Mouse (Mus musculus): ENCODE results near the gene Lce1a1.

Gene Lce1a1

GRCm38 (mm10) chr3:92648207-92648606 is at the start of gene Lce1a1:
Lce1a1 (minus strand) TSS chr3:92648307.
- no peak for DNase-seq

DNA sequence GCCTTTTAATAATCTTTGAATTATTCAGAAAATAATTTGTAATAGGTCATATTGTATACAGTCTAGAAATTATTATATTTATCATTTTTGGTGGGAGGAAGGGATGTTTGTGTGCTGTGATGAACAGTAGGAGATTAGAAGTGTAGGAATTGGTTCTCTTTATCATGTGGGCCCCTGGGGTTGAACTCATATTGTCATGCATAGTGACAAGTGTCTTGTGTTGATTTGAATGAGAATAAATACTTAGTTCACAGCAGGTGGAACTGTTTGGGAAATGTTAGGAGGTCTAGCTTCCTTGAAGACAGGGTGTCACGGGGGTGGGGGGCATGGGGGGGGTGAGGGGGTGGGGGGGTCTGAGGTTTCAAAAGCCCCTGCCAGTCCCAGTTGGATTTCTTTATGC is 46.5 kb upstream of the Lce1a1 start:
- no peak for DNase-seq

DNA sequence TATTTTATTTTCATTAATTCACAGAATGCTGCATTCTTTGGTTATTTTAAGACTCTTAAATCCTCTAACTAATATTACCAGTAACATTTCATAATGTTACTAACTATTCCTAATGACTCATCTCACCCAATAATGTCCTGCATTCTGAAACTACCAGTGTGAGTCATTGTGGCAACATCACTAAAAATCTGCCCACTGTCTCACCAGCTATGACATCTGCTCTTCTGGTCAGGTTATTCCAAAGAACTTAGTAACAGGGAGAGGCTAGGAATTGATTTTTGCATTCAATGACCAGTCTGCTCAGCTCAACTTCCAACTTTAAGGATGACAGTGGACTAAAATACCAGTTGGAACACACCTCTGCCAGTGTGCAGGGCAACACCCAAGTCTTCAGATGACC is 43.6 kb upstream of the Lce1a1 start:
- DNase-seq: no peak

DNA sequence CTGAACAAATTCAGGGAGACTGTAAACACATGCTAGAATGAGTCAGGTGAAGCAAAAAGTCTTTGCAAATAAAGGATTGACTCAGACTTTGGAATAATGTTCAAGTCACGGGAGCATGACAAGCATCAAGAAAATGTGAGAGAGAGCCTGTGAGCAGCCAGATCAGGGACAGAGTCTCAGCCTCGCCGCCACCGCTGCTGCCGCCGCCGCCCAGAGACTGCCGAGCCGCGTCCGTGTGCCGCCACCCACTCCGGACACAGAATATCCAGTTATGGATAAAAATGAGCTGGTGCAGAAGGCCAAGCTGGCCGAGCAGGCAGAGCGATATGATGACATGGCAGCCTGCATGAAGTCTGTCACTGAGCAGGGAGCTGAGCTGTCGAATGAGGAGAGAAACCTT is 41.0 kb upstream of the Lce1a1 start:
- peak; percentile 15 to 40 for DNase-seq

GRCm38 (mm10) chr3:92687110-92687509 is 39.0 kb upstream of the Lce1a1 start, which contains the start of gene Lce1d:
Lce1d (minus strand) TSS chr3:92687210.
- DNase-seq: no peak

GRCm38 (mm10) chr3:92678947-92679346 is 30.8 kb upstream of the Lce1a1 start, which contains the start of gene Lce1c:
Lce1c (plus strand) TSS chr3:92679247.
- DNase-seq: no peak

DNA sequence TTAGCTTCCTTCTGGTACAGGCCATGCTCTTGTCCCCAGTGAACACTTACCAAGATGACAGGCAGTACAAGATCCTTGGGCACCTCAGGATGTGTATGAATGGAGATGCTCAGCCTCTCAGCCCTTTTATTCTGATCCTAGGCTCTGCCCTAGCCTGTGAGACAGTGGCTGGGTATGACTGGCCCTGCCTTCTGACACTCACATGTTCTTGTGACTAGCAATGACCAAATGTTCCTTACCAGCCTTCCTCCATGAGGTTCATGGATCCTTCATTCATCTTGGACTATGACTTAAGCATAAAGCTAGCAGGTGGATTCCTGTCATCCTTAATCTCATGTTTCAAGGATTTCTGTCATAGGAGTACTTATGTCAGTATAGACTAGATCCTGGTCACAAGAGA is 22.1 kb upstream of the Lce1a1 start, which contains the start of gene Lce1a2:
Gene Lce1a2, minus strand, starts transcription at position 101 of the 400 bp plus-strand sequence.
- no peak for DNase-seq

DNA sequence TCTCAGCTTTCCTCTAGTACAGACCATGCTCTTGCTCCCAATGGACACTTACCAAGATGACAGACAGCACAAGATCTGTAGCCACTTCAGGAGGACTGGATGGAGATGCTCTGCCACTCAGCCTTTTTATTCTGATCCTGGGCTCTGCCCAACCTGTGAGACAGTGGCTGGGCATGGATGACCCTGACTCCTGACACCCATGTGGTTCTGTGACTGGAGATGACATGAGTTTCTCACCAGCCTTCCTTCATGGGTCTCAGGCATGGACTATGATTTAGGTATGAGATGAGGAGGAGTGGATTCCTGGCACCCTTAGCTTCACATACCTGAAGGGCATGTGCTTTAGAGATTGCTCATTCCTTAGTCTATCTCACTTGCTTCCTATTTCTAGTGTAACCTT is 8.7 kb upstream of the Lce1a1 start, which contains the start of gene Lce1b:
Gene Lce1b, minus strand, starts transcription at position 101 of the 400 bp plus-strand sequence.
- no peak for DNase-seq

DNA sequence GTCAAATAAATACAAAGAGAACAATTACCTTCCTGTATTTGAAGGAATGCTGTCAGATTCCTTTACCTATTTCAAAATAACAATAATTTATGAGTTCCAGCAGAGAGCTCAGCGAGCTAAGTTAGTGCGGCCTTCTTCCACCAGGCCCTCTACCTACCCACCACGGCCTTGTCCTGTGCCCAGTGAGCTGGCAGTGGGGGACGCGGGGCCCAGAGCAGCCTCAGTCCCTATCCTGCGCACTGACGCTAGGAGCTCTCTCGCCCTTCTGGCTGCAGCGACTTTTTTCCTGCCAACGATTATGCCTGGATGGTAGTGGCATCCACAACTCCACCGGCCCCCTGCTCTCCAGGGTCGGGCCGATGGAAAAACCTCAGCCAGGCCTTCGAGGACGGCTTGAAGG is 8.3 kb downstream of the Lce1a1 start:
- DNase-seq: no peak

GRCm38 (mm10) chr3:92638653-92638991 is 9.5 kb downstream of the Lce1a1 start:
- DNase-seq: no peak

DNA sequence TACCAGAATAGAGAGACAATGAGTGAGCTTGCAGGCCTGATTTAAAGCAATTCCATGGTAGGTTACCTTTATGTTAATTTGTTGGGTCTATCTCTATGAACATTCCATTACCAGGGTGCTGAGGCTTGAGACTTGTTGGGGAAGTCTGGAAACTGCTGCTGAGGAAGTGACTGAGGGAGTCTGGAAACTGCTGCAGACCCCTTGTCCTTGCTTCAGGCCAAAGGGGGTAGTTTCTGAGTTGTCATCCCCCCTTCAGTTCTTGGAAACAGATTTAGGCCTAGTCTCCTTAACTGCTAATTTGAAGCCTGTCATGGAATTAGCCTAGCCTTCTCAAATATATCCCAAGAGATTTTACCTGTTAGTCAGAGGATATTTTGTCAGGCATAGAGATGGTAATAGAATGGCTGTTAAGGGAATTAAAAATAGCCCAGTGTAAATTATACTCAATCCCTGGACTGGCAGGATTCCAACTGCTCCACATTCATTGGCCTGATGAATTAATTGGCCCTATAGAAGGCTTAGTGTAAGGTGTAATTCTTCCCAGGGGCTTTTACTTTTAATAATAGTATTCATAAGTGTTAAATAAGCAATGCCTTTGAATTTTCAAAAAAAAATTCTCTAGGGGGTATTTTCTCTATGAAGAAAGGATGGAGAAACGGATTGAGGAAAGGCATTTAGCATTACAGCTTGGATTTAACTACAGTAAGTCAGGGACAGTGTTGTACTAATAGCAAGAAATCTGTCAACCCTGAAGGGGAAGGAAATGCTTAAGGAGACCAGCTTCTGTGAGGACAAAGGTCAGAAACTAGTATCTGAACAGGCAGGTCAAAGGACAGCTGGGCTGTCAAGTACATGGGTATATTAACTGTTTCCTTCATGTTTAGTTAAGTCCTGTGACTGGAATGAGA is 10.1 kb downstream of the Lce1a1 start:
- DNase-seq: peak; percentile 29 to 53

- no peak for DNase-seq
These were observed 26.5 kb downstream of the Lce1a1 start, which contains the start of gene Lce6a for GRCm38 (mm10) chr3:92621560-92621959. Lce6a (minus strand) TSS chr3:92621660.

GRCm38 (mm10) chr3:92609804-92610203 is 38.3 kb downstream of the Lce1a1 start:
- DNase-seq: no peak

DNA sequence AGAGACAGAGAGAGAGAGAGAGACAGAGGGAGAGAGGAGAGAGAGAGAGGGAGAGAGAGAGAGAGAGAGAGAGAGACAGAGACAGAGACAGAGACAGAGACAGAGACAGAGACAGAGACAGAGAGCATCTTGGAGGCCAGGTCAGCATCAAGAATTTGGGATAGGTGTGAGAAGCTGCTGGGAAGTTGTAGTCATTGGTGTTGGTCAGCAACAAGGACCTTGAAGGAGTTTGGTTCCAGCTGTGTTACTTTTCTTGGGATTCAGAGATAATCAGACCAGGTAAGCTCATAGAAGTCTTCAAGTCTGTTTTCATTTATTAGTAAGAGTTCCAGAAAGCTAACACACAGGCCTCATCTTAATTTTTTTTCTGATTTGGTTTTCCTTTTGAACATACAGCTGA is 40.7 kb downstream of the Lce1a1 start, which contains the start of gene 2210017I01Rik:
Gene 2210017I01Rik, minus strand, starts transcription at position 101 of the 400 bp plus-strand sequence.
- DNase-seq: no peak

DNA sequence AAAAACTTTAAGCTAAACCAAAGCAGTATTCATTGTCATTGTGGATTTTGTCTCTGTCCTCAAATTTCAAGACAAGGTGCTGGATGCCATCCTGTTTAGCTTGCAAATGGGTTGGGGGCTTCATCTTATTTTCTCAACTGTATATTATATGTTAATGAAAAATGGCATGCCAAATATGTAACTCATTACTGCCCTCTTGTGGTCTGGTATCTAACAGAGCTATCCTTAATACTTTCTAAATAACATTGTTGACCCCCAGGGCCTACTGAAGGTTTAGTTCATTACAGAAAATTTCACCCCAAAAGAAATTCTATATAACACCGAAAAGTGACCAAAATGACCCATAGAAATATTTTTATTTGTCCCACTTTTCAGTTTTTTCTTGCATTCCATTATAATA is 45.9 kb downstream of the Lce1a1 start:
- no peak for DNase-seq

DNA sequence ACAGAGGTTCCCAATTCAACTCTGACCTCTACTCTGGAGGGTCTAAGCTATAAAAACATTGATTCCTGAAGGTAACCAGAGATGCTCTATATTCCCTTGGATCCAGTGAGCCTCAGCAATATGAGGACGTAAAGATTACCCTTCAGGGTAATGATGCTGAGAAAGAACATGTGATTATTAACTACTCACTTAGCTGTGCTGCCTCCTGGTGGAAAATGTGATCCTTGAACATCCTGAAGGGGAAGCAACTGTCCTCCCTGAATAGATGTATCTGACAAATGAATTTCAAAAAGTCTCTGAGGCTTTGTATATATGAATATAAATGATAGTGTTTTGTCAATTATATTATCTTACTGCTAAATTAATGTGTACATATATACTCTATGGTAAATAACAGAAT is 47.7 kb downstream of the Lce1a1 start:
- DNase-seq: peak in 1 of 2 experiments; percentile 38

DNA sequence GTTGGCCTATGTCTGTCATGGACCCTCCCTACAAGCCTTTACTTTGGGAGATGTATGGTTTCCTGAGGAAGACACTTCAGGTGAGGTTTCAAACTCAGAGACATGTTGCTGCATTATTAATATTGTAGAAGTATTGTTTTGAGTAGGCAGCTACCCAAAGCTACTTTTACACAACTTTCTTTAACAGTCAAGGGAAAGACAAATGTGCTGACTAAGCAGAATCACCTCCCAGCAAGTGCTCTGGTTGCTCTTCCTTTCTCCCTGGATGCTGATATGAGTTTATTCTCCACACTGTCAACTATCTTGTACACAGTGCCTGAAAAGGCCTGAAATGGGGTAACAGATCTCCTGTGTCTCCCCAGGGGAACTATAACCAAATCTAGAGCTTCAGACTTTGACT is 48.1 kb downstream of the Lce1a1 start:
- DNase-seq: no peak

DNA sequence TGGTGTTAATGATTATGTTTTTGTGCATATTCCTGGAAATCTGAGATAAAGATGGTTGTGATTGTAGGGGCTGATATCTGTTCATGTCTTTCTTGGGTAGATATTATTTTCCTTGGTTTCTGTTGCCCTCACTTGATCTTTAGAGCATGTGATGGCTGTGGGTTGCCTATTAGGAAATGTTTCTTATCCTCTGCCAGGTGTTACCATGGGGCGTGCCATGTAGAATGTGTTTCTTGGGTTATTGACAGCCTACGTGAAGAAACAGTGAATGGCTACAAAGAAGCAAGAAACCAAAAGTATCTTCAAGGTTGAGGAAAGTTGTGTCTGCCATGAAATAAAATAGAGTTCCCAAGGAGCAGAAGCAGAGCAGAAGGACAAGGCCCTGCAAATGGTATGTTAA is 49.7 kb downstream of the Lce1a1 start:
- no peak for DNase-seq

All from kidney, postnatal 25 days (tissue).